Mouse (Mus musculus): ENCODE results near the gene Hoxa5. TPM values are rescaled to one million over a fixed set of nuclear protein-coding genes. Genes with fewer than 3 reads are reported as not detected.

Hoxa5 gene
- polyA plus RNA-seq, 1 experiment, result 0.46 TPM

DNA sequence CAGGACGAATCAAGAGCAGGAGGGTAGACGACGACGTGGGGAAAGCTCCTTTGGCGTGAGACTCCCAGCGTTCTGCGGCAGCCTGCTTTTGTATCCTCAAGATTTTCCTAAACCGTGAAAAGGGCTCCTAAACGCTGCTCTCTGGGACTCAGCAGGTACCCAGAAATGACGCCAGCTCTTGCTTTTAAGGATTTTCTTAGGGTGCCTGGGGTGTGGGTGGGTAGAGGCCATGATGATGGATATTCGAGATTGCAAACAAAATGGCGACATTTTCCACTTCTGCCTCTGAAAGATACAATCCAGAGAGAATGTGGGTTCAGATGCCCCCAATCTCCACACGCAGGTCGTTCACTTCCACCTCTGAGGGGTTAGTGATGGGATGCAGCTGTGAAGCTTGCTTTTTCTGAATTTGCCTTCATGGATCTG, 36.6 kb downstream of the Hoxa5 start:
- Histone ChIP-seq H3K4me1 (peaks cover 18% of the 10 kb centered on the region), H3K27me3 (replicated peaks) (peaks cover 76% of the 10 kb centered on the region), H3K9me3 (peaks cover 33% of the 10 kb centered on the region)

DNA sequence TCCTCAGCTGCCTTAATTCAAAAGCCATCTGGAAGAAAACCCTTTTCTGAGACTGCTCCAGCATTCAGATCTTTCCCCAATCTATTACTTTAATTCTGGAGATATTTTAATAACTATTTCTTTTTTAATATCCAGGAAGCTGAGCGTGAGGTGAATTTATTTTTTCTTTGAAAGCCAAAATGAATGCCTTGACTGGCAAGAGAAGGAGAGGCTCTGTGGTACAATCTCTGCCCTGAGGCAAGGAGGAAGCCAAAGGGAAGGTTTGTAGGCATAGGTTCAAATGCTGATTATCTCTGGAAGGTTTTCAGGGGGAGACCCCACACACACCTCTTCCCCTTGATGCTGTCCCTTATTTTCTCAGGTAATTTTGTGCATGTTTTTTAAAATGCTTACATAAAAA, 37.2 kb downstream of the Hoxa5 start:
- TF ChIP-seq FLI1 (IDR thresholded peaks at IDR 0.05; ENCODE audit: low read length), result no peak
- TF ChIP-seq GATA1 (IDR thresholded peaks at IDR 0.05; ENCODE audit: borderline replicate concordance, low read length), result no peak
- Histone ChIP-seq H3K27me3 (replicated peaks) (peaks cover 73% of the 10 kb centered on the region), H3K4me1 (peaks cover 18% of the 10 kb centered on the region), H3K9me3 (peaks cover 27% of the 10 kb centered on the region), H3K36me3 (replicated peaks; ENCODE audit: low read length) (peaks cover 4% of the 10 kb centered on the region), H3K4me3 (replicated peaks) (no peak overlapping the region)

More for the DNA sequence above, 36.6 kb downstream of the Hoxa5 start:
- Histone ChIP-seq H3K36me3 (replicated peaks; ENCODE audit: low read length) (peaks cover 4% of the 10 kb centered on the region), H3K4me3 (replicated peaks) (no peak overlapping the region)
- no peak for TF ChIP-seq FLI1 (IDR thresholded peaks at IDR 0.05; ENCODE audit: low read length)
- TF ChIP-seq GATA1 (IDR thresholded peaks at IDR 0.05; ENCODE audit: borderline replicate concordance, low read length), result no peak

DNA sequence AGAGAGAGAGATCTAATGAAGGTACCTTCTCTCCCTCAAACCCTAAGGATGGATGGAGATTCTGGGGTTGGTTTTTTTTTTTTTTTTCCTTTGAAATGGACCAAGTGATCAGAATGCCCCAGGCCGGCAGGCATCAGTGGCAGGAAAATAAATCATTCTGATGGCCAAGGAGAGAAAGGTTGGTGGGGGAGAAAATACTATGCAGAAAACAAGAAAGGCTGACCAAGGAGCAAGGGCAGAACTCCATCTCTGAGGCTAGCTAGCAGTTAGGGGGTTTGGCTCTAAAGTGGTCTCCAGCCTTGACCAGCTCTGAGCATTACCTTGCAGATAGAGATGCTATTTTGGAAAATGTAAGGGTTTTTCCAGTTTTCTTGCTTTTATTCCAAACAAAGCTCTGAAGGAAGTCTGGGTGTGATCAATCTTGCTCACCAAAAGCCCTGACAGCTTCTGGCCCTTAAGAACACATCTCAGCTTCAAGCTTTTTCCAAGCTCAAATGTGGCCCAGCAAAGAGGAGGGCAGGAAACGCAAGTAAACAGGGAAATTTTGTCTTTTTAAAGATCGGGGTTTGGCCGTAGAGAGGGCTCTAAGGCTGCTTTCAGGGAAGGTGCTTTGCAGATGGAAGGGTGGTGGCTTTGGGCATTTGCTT, 37.8 kb downstream of the Hoxa5 start:
- TF ChIP-seq FLI1 (IDR thresholded peaks at IDR 0.05; ENCODE audit: low read length) (no peak), GATA1 (IDR thresholded peaks at IDR 0.05; ENCODE audit: borderline replicate concordance, low read length) (no peak)
- peaks cover 27% of the 10 kb centered on the region for H3K9me3 ChIP-seq
- peaks cover 72% of the 10 kb centered on the region for H3K27me3 ChIP-seq (replicated peaks)
- H3K4me1 ChIP-seq, result peaks cover 18% of the 10 kb centered on the region
- no peak overlapping the region for H3K4me3 ChIP-seq (replicated peaks)
- H3K36me3 ChIP-seq (replicated peaks; ENCODE audit: low read length), result peaks cover 4% of the 10 kb centered on the region

DNA sequence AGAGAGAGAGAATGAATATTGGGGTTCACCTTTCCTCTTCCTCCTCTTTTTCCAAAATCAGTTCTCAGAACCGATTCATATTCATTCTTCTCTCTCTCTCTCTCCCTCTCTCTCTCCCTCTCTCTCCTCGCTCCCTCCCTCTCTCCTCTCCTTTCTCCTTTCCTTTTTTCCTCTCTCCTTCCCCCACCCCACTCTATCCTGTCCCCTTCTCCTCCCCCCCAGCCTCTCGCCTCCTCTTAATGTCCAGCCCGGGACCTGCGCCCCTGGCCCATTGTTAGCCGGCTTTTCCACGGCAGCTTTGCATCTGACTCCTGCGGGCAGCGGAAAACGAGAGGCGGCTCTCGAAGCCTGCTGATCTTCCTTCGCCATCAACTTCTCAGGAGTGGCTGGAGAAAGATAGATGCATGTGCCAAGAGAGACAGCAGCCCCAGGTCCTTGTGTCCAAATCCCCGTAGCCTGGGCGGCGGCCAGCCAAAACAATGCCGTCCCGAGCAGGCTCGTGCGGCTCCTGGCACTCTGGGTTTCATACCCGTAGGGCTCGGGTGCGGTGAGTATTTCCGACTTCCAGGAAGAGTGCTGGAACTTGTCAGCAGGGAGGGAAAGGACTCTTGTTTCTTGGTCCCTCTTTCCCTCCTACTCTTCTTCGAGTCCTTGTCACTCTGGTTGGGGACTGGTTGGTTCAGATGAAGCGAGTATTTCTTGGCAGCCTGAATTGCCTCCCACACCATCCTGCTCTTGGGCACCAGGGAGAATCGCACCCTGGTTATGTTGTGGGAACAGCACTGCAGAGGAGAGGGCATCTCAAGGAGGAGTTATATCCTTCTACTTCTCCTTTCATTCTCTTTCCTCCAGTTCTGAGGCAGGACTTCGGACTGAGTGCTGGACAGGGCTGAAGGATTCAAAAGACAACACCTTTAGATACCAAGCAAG, 38.7 kb downstream of the Hoxa5 start:
- Histone ChIP-seq H3K4me1 (peaks cover 21% of the 10 kb centered on the region), H3K4me3 (replicated peaks) (no peak overlapping the region), H3K36me3 (replicated peaks; ENCODE audit: low read length) (peaks cover 4% of the 10 kb centered on the region), H3K27me3 (replicated peaks) (peaks cover 65% of the 10 kb centered on the region), H3K9me3 (peaks cover 27% of the 10 kb centered on the region)
- no peak for TF ChIP-seq GATA1 (IDR thresholded peaks at IDR 0.05; ENCODE audit: borderline replicate concordance, low read length)
- no peak for TF ChIP-seq FLI1 (IDR thresholded peaks at IDR 0.05; ENCODE audit: low read length)

DNA sequence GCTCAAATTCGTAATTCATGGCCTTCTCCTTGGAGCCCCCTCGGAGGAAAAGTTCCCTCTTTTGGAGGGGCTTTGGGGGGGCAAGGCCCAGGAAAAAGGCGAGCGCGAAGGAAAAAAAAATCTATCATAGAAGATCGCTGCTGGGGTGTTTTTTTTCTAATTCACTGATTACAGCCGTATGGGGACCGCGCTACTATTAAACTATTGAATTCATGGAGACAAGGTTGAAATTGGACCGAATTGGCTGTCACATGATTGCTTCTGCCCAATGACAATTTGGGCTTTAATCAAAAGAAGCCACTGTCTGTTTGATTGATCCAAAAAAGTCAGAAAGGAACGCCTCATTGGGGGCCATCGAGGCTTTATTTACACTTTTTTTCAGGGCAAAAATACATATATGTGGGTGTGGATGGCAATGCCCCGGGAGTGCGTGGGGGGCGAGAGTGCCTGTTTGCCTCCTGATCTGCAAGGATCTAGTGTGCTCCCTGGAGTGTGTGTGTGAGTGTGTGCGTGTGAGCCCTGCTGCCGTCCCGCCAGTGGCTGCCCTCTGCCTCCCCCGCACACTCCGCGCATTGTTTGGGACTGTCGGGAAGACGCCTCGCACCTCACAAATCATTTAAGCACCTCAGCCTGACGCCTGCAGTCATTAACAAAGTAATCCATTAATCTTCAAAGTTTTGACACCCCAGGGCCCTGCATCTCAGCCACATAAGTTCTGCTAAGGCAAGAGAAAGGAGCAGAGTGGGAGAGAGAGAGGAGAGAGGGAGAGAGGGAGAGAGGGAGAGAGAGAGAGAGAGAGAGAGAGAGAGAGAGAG, 39.6 kb downstream of the Hoxa5 start, which contains the start of gene Hoxa2:
Gene Hoxa2, minus strand, starts transcription at position 206 of the 815 bp plus-strand sequence.
- no peak for TF ChIP-seq GATA1 (IDR thresholded peaks at IDR 0.05; ENCODE audit: borderline replicate concordance, low read length)
- no peak for TF ChIP-seq FLI1 (IDR thresholded peaks at IDR 0.05; ENCODE audit: low read length)
- H3K4me3 ChIP-seq (replicated peaks), result peak within 1 kb of the TSS; percentile 70
- peaks cover 27% of the 10 kb centered on the region for H3K9me3 ChIP-seq
- H3K27me3 ChIP-seq (replicated peaks), result peaks cover 65% of the 10 kb centered on the region
- H3K4me1 ChIP-seq, result peaks cover 28% of the 10 kb centered on the region
- H3K36me3 ChIP-seq (replicated peaks; ENCODE audit: low read length), result peaks cover 4% of the 10 kb centered on the region

DNA sequence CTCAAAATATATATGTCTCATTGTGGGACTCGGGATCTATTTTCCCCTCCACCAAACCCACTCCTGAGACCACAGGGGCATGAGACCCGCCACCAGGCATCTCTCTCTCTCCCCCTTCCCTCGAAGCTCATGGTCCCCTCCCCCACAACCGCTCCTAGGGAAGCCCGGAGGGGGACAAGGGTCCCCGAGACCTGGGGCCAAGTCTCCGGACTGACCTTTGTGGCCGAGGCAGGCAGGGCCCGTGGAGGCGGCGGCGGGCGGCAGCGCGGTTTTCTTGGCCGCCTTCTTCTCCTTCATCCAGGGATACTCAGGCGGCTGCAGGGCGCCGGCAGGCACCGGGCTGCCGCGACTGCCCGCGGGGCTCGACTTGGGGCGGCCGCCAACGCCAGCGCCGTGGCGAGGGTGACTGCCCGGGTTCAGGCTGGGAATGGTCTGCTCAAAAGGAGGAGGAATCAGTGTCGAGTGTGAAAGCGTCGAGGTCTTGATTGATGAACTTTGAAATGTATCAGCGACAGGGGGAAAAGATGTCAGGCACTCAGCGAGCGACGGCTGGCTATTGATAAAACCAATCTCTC, 40.2 kb downstream of the Hoxa5 start:
- H3K27me3 ChIP-seq (replicated peaks), result peaks cover 69% of the 10 kb centered on the region
- H3K4me3 ChIP-seq (replicated peaks), result peak overlapping the region; percentile 70
- peaks cover 34% of the 10 kb centered on the region for H3K4me1 ChIP-seq
- peaks cover 4% of the 10 kb centered on the region for H3K36me3 ChIP-seq (replicated peaks; ENCODE audit: low read length)
- TF ChIP-seq FLI1 (IDR thresholded peaks at IDR 0.05; ENCODE audit: low read length), result no peak
- no peak for TF ChIP-seq GATA1 (IDR thresholded peaks at IDR 0.05; ENCODE audit: borderline replicate concordance, low read length)
- H3K9me3 ChIP-seq, result peaks cover 27% of the 10 kb centered on the region

DNA sequence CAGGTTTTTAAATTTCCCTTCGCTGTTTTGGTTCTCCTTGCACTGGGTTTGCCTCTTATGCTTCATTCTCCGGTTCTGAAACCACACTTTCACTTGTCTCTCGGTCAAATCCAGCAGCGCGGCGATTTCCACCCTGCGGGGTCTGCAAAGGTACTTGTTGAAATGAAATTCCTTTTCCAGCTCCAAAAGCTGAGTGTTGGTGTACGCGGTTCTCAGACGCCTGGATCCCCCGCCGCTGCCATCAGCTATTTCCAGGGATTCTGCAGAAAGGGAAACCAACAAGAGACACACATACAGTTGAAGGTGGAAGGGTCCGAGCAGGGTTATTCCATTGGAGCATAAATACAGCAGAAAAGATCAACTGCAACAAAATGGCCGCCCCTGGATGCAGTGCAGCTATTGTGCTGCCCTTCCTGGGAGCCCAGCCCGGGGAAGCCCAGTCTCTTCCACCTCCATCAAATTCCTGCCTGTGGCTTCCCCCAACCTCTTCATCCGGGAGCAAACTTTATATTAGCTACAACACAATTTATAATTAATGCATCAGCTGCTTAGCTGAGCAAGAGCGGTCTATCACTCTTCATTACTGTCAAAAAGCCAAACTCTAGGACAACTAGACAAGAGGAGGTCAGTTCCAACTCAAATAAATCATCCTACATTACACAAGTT, 40.9 kb downstream of the Hoxa5 start:
- TF ChIP-seq FLI1 (IDR thresholded peaks at IDR 0.05; ENCODE audit: low read length) (no peak), GATA1 (IDR thresholded peaks at IDR 0.05; ENCODE audit: borderline replicate concordance, low read length) (no peak)
- peaks cover 40% of the 10 kb centered on the region for H3K4me1 ChIP-seq
- H3K36me3 ChIP-seq (replicated peaks; ENCODE audit: low read length), result peaks cover 4% of the 10 kb centered on the region
- peaks cover 24% of the 10 kb centered on the region for H3K9me3 ChIP-seq
- H3K27me3 ChIP-seq (replicated peaks), result peaks cover 72% of the 10 kb centered on the region
- H3K4me3 ChIP-seq (replicated peaks), result no peak overlapping the region

DNA sequence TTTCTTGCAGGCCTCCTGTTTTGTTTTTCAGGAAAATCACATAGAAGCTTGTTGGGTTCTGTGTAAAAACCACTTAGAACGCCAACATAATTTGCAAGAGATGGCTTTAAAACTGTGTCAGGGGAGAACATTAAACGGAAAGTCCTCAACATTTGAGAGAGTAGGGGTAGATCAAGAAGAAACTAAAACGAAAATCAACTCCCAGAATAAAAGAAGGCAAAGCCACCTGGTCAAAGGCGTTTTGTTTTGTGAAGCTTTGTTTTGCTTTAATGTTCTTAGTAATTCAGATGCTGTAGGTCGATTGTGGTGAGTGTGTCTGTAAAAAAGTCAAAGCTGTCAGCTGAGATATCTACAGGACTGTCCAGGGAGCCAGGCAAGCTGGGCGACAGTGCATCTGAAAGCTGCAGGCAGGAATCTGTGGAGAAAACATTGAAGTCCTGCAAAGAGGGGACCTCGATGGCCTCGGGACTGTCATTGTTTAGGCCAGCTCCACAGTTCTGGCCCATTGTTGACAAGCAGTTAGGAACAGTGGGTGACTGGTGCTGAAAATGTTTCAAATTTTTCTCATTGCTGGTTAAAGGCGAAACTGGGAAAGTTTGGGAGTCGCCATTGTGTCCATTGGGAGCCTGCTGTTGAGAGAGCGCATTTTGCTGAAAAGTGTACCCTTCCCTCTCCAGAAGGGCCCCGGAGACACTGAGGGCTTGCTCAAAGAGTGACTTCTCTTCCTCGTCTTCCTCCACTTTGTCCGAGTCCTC, 41.6 kb downstream of the Hoxa5 start:
- TF ChIP-seq FLI1 (IDR thresholded peaks at IDR 0.05; ENCODE audit: low read length), result no peak
- peaks cover 47% of the 10 kb centered on the region for H3K4me1 ChIP-seq
- no peak overlapping the region for H3K4me3 ChIP-seq (replicated peaks)
- peaks cover 75% of the 10 kb centered on the region for H3K27me3 ChIP-seq (replicated peaks)
- peaks cover 21% of the 10 kb centered on the region for H3K9me3 ChIP-seq
- peaks cover 4% of the 10 kb centered on the region for H3K36me3 ChIP-seq (replicated peaks; ENCODE audit: low read length)

Measured in megakaryocyte, embryonic 14.5 days (primary cell).